Mouse (Mus musculus) liver, embryonic 13.5 days (tissue): Measurements from ENCODE around the gene Depdc1b. TPM values are rescaled to one million over a fixed set of nuclear protein-coding genes. Genes with fewer than 3 reads are reported as not detected.

ENCODE experiments used
- ATAC-seq: fragments of 200-750 bp; cut with Nextera tagmentation; 2 replicates; pipeline ENCODE4 v1.8.0; 2017; ENCODE audit warnings: low read depth, mild to moderate bottlenecking, moderate number of reproducible peaks, moderate library complexity
- DNase-seq: peaks from one replicate; pipeline ENCODE4 v3.0.0; 2022
- H3K27ac ChIP-seq: fragments of 300-500 bp; sonication (generic); 2 replicates; pipeline ENCODE4 v1.5.1; 2015; ENCODE audit warnings: moderate library complexity, mild to moderate bottlenecking, inconsistent platforms
- H3K27me3 ChIP-seq: fragments of 300-500 bp; sonication (generic); 2 replicates; pipeline ENCODE4 v1.6.1; 2015; ENCODE audit warnings: mild to moderate bottlenecking, inconsistent platforms
- H3K36me3 ChIP-seq: fragments of 300-500 bp; sonication (generic); 2 replicates; pipeline ENCODE4 v1.6.1; 2015; ENCODE audit warnings: mild to moderate bottlenecking, inconsistent platforms
- H3K4me1 ChIP-seq: fragments of 300-500 bp; sonication (generic); replicated peaks from 2 replicates; pipeline ENCODE4 v1.6.1; 2015; ENCODE audit warnings: inconsistent platforms
- H3K4me2 ChIP-seq: fragments of 300-500 bp; sonication (generic); 2 replicates; pipeline ENCODE4 v1.6.1; 2015; ENCODE audit warnings: inconsistent platforms, mild to moderate bottlenecking, moderate library complexity
- H3K4me3 ChIP-seq: fragments of 300-500 bp; sonication (generic); replicated peaks from 2 replicates; pipeline ENCODE4 v1.5.1; 2015; ENCODE audit warnings: mild to moderate bottlenecking, inconsistent platforms
- H3K9ac ChIP-seq: fragments of 300-500 bp; sonication (generic); 2 replicates; pipeline ENCODE4 v1.6.1; 2015; ENCODE audit warnings: mild to moderate bottlenecking, inconsistent platforms
- H3K9me3 ChIP-seq: fragments of 300-500 bp; sonication (generic); replicated peaks from 2 replicates; pipeline ENCODE4 v1.6.1; 2016; ENCODE audit warnings: inconsistent platforms
- WGBS: fragments of 180-500 bp; shearing (Covaris S2); methylation state at CpG from one replicate; pipeline ENCODE4 v1.1.7; 2015; ENCODE audit not compliant: insufficient replicate concordance; 5-methylcytosine and 5-hydroxymethylcytosine counted together
- polyA plus RNA-seq: library from polyadenylated mRNA; unstranded; fragments of >200 nt; fragmentation: Nextera tagmentation; extraction: Ambion mirVana; gene quantifications from 2 replicates; pipeline ENCODE4 v1.2.1, GENCODE M21; 2015

Gene Depdc1b
- polyA plus RNA-seq, 1 experiment from 2014 or later = 9.7 TPM

DNA sequence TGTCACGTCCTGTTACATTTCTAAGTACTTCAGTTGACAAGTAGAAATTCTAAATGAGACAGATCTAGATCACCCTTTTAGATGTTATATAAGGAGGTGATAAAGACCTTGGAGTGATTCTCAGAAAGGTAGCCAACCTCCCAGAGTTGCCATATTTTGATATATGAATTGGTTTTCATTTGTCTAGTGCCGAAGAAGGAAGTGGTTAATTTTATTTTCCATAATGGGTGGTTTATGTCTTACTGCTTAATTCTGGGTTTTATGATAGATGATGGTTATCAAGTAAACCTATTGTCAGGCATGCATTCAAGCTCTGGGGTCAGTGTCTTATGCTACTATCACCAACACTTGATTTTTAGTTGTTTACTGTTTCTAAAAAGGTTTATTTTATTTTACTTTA lies 135.0 kb downstream of the Depdc1b start:
- Histone ChIP-seq H3K4me1 (peaks cover 17% of the 10 kb centered on the region), H3K4me3 (no peak overlapping the region), H3K9me3 (no peaks in the 10 kb centered on the region), H3K27me3 (no peaks in the 10 kb centered on the region), H3K4me2 (no peak overlapping the region), H3K36me3 (no peaks in the 10 kb centered on the region), H3K9ac (no peak overlapping the region), H3K27ac (no peak overlapping the region)
- no peak for ATAC-seq
- no peak for DNase-seq
- WGBS = 46% methylated on average over 2 of the region's 2 CpGs

GRCm38 (mm10) chr13:108453064-108453919 lies 137.2 kb downstream of the Depdc1b start:
- no peak for DNase-seq
- Histone ChIP-seq H3K4me3 (no peak overlapping the region), H3K27ac (no peak overlapping the region), H3K36me3 (no peaks in the 10 kb centered on the region), H3K9me3 (no peaks in the 10 kb centered on the region), H3K4me1 (peaks cover 17% of the 10 kb centered on the region), H3K9ac (no peak overlapping the region), H3K27me3 (no peaks in the 10 kb centered on the region), H3K4me2 (no peak overlapping the region)
- no peak for ATAC-seq
- 28% methylated on average over 6 of the region's 6 CpGs for WGBS

Other genes starting within 250 kb of the Depdc1b start
- 44.7 and 54.2 TPM in 2 replicates for gene Ndufaf2, start 157.7 kb upstream of the Depdc1b start, polyA plus RNA-seq
- gene Ercc8, start 157.6 kb upstream of the Depdc1b start, polyA plus RNA-seq = 10.6 and 11.3 TPM in 2 replicates
- 2.0 and 2.3 TPM in 2 replicates for gene Elovl7, start 101.9 kb upstream of the Depdc1b start, polyA plus RNA-seq
- 11.7 and 11.8 TPM in 2 replicates for gene Pde4d, start 133.6 kb downstream of the Depdc1b start, polyA plus RNA-seq